Mouse (Mus musculus) testis, postnatal 14 days (tissue): Measurements from ENCODE around the gene Mogat2.

Experiments used
- DNase-seq: peaks from one replicate; pipeline ENCODE4 v3.0.0; 2021; ENCODE audit warnings: low spot score

Gene Mogat2

GRCm38 (mm10) chr7:99193926-99194325 is 44.5 kb downstream of the Mogat2 start:
- DNase-seq = no peak

- no peak for DNase-seq
These were observed 47.0 kb downstream of the Mogat2 start for GRCm38 (mm10) chr7:99191411-99191810.

- no peak for DNase-seq
These were observed 48.5 kb downstream of the Mogat2 start for GRCm38 (mm10) chr7:99189885-99190284.

- DNase-seq = no peak
These were observed 49.8 kb downstream of the Mogat2 start for GRCm38 (mm10) chr7:99188630-99189029.

- no peak for DNase-seq
These were observed 51.0 kb downstream of the Mogat2 start for GRCm38 (mm10) chr7:99187451-99187850.

- DNase-seq = no peak
These were observed 53.0 kb downstream of the Mogat2 start for GRCm38 (mm10) chr7:99185405-99185804.

- DNase-seq = no peak
These were observed 54.7 kb downstream of the Mogat2 start for GRCm38 (mm10) chr7:99183751-99184150.

- peak; percentile 88 for DNase-seq
These were observed 55.8 kb downstream of the Mogat2 start, which contains the start of gene Dgat2 for GRCm38 (mm10) chr7:99182432-99183172. TSS of gene Dgat2 (minus strand) at chr7:99182719.

GRCm38 (mm10) chr7:99181619-99182431 is 56.6 kb downstream of the Mogat2 start:
- DNase-seq = no peak

GRCm38 (mm10) chr7:99180162-99180561 is 58.3 kb downstream of the Mogat2 start:
- no peak for DNase-seq

- no peak for DNase-seq
These were observed 59.1 kb downstream of the Mogat2 start for GRCm38 (mm10) chr7:99179271-99179670.

GRCm38 (mm10) chr7:99177386-99177785 is 61.0 kb downstream of the Mogat2 start:
- DNase-seq = no peak

- no peak for DNase-seq
These were observed 62.8 kb downstream of the Mogat2 start for GRCm38 (mm10) chr7:99175666-99176065.

GRCm38 (mm10) chr7:99175118-99175517 is 63.3 kb downstream of the Mogat2 start:
- DNase-seq = no peak

GRCm38 (mm10) chr7:99174006-99174405 is 64.4 kb downstream of the Mogat2 start:
- no peak for DNase-seq

- no peak for DNase-seq
These were observed 65.5 kb downstream of the Mogat2 start for GRCm38 (mm10) chr7:99172898-99173297.

- DNase-seq = no peak
These were observed 66.5 kb downstream of the Mogat2 start for GRCm38 (mm10) chr7:99171730-99172463.

- DNase-seq = no peak
These were observed 67.9 kb downstream of the Mogat2 start for GRCm38 (mm10) chr7:99170519-99170918.

- DNase-seq = no peak
These were observed 68.6 kb downstream of the Mogat2 start for GRCm38 (mm10) chr7:99169717-99170403.
